Mouse (Mus musculus) liver, embryonic 12.5 days (tissue): ENCODE results near the gene Gfi1b. TPM values are rescaled to one million over a fixed set of nuclear protein-coding genes. Genes with fewer than 3 reads are reported as not detected.

ENCODE experiments used
- ATAC-seq: fragments of 200-750 bp; cut with Nextera tagmentation; 2 replicates; pipeline ENCODE4 v1.8.0; 2017; ENCODE audit warnings: moderate number of reproducible peaks, mild to moderate bottlenecking, moderate library complexity
- H3K27ac ChIP-seq: fragments of 300-500 bp; sonication (generic); 2 replicates; pipeline ENCODE4 v1.5.1; 2016; ENCODE audit warnings: mild to moderate bottlenecking
- H3K27me3 ChIP-seq: fragments of 300-500 bp; sonication (generic); replicated peaks from 2 replicates; pipeline ENCODE4 v1.6.1; 2016; ENCODE audit warnings: mild to moderate bottlenecking, moderate library complexity
- H3K36me3 ChIP-seq: fragments of 300-500 bp; sonication (generic); 2 replicates; pipeline ENCODE4 v1.6.1; 2016; ENCODE audit warnings: mild to moderate bottlenecking, moderate library complexity
- H3K4me1 ChIP-seq: fragments of 300-500 bp; sonication (generic); 2 replicates; pipeline ENCODE4 v1.6.1; 2016
- H3K4me2 ChIP-seq: fragments of 300-500 bp; sonication (generic); 2 replicates; pipeline ENCODE4 v1.6.1; 2016; ENCODE audit warnings: mild to moderate bottlenecking, moderate library complexity
- H3K4me3 ChIP-seq: fragments of 300-500 bp; sonication (generic); 2 replicates; pipeline ENCODE4 v1.5.1; 2016; ENCODE audit warnings: mild to moderate bottlenecking, moderate library complexity
- H3K9ac ChIP-seq: fragments of 300-500 bp; sonication (generic); 2 replicates; pipeline ENCODE4 v1.6.1; 2016; ENCODE audit warnings: mild to moderate bottlenecking, moderate library complexity
- H3K9me3 ChIP-seq: fragments of 300-500 bp; sonication (generic); replicated peaks from 2 replicates; pipeline ENCODE4 v1.6.1; 2016; ENCODE audit warnings: mild to moderate bottlenecking, moderate library complexity
- WGBS: fragments of 180-500 bp; shearing (Covaris S2); methylation state at CpG from one replicate; pipeline ENCODE4 v1.1.7; 2016; ENCODE audit not compliant: insufficient replicate concordance; 5-methylcytosine and 5-hydroxymethylcytosine counted together
- polyA plus RNA-seq: library from polyadenylated mRNA; unstranded; fragments of >200 nt; fragmentation: Nextera tagmentation; extraction: Ambion mirVana; gene quantifications from 2 replicates; pipeline ENCODE4 v1.2.1, GENCODE M21; 2016

The Gfi1b gene
- 117 and 121 TPM in 2 replicates for polyA plus RNA-seq

- peak within 1 kb of the TSS; percentile 78 for H3K4me3 ChIP-seq
- H3K4me1 ChIP-seq = peaks cover 52% of the 10 kb centered on the region
- peaks cover 7% of the 10 kb centered on the region; the same call in 1 of the 2 replicates for H3K27me3 ChIP-seq
- peak within 1 kb of the TSS; percentile 88 for H3K9ac ChIP-seq
- 1% methylated on average over 16 of the region's 16 CpGs for WGBS
- peak within 1 kb of the TSS; percentile 97 for H3K27ac ChIP-seq
- peaks cover 22% of the 10 kb centered on the region for H3K36me3 ChIP-seq
- H3K4me2 ChIP-seq = peak within 1 kb of the TSS; percentile 82
- ATAC-seq = peak; percentile 3; the same call in 1 of the 2 replicates
- no peaks in the 10 kb centered on the region for H3K9me3 ChIP-seq
Measured at GRCm38 (mm10) chr2:28621664-28622171, at the start of gene Gfi1b. Gfi1b (minus strand) TSS chr2:28621982.

- H3K4me3 ChIP-seq = no peak overlapping the region
- no peak for ATAC-seq
- H3K4me2 ChIP-seq = no peak overlapping the region
- no peaks in the 10 kb centered on the region for H3K9me3 ChIP-seq
- H3K36me3 ChIP-seq = peaks cover 94% of the 10 kb centered on the region
- no peaks in the 10 kb centered on the region for H3K4me1 ChIP-seq
- WGBS = 65% methylated on average over 2 of the region's 2 CpGs
- H3K27ac ChIP-seq = no peak overlapping the region
- no peak overlapping the region for H3K9ac ChIP-seq
- H3K27me3 ChIP-seq = no peaks in the 10 kb centered on the region
Measured at GRCm38 (mm10) chr2:28671438-28671837, 49.7 kb upstream of the Gfi1b start.

GRCm38 (mm10) chr2:28665818-28666217 is 44.0 kb upstream of the Gfi1b start:
- H3K36me3 ChIP-seq = peaks cover 91% of the 10 kb centered on the region
- no peaks in the 10 kb centered on the region for H3K9me3 ChIP-seq
- no peak overlapping the region for H3K9ac ChIP-seq
- H3K27me3 ChIP-seq = no peaks in the 10 kb centered on the region
- 73% methylated on average over 3 of the region's 3 CpGs for WGBS
- H3K4me3 ChIP-seq = no peak overlapping the region
- H3K4me1 ChIP-seq = peaks cover 11% of the 10 kb centered on the region
- ATAC-seq = no peak
- H3K4me2 ChIP-seq = no peak overlapping the region
- no peak overlapping the region for H3K27ac ChIP-seq

- Histone ChIP-seq H3K9me3 (no peaks in the 10 kb centered on the region), H3K4me1 (peaks cover 11% of the 10 kb centered on the region), H3K4me3 (no peak overlapping the region), H3K4me2 (no peak overlapping the region), H3K9ac (no peak overlapping the region), H3K27me3 (no peaks in the 10 kb centered on the region), H3K36me3 (peaks cover 93% of the 10 kb centered on the region), H3K27ac (no peak overlapping the region)
- ATAC-seq = peak; percentile 74
- 64% methylated on average over 3 of the region's 3 CpGs for WGBS
Measured at GRCm38 (mm10) chr2:28662891-28663290, 41.1 kb upstream of the Gfi1b start.

- peaks cover 61% of the 10 kb centered on the region for H3K36me3 ChIP-seq
Measured at GRCm38 (mm10) chr2:28656216-28656615, 34.4 kb upstream of the Gfi1b start.

GRCm38 (mm10) chr2:28654295-28654694 is 32.5 kb upstream of the Gfi1b start:
- H3K27me3 ChIP-seq = no peaks in the 10 kb centered on the region
- ATAC-seq = no peak
- no peaks in the 10 kb centered on the region for H3K9me3 ChIP-seq
- H3K4me1 ChIP-seq = no peaks in the 10 kb centered on the region
- H3K36me3 ChIP-seq = peaks cover 42% of the 10 kb centered on the region
- 38% methylated on average over 2 of the region's 2 CpGs for WGBS
- no peak overlapping the region for H3K27ac ChIP-seq
- no peak overlapping the region for H3K4me2 ChIP-seq
- no peak overlapping the region for H3K9ac ChIP-seq
- no peak overlapping the region for H3K4me3 ChIP-seq

More at GRCm38 (mm10) chr2:28656216-28656615, 34.4 kb upstream of the Gfi1b start:
- Histone ChIP-seq H3K27ac (no peak overlapping the region), H3K9me3 (no peaks in the 10 kb centered on the region), H3K27me3 (no peaks in the 10 kb centered on the region), H3K4me2 (no peak overlapping the region), H3K4me1 (no peaks in the 10 kb centered on the region), H3K4me3 (no peak overlapping the region), H3K9ac (no peak overlapping the region)
- WGBS = 72% methylated on average over 8 of the region's 8 CpGs
- no peak for ATAC-seq

GRCm38 (mm10) chr2:28653351-28653750 is 31.6 kb upstream of the Gfi1b start:
- Histone ChIP-seq H3K4me1 (peaks cover 9% of the 10 kb centered on the region; the same call in 1 of the 2 replicates), H3K9ac (no peak overlapping the region), H3K27me3 (no peaks in the 10 kb centered on the region), H3K9me3 (no peaks in the 10 kb centered on the region), H3K36me3 (peaks cover 32% of the 10 kb centered on the region), H3K4me3 (no peak overlapping the region), H3K4me2 (no peak overlapping the region), H3K27ac (no peak overlapping the region)
- ATAC-seq = no peak
- WGBS = 79% methylated on average over 7 of the region's 7 CpGs

GRCm38 (mm10) chr2:28650526-28650925 is 28.7 kb upstream of the Gfi1b start:
- Histone ChIP-seq H3K4me1 (peaks cover 21% of the 10 kb centered on the region), H3K4me2 (no peak overlapping the region), H3K27me3 (no peaks in the 10 kb centered on the region), H3K4me3 (no peak overlapping the region), H3K9me3 (no peaks in the 10 kb centered on the region), H3K36me3 (peaks cover 8% of the 10 kb centered on the region), H3K9ac (no peak overlapping the region), H3K27ac (no peak overlapping the region)
- ATAC-seq = no peak

- H3K4me2 ChIP-seq = no peak overlapping the region
- H3K27me3 ChIP-seq = no peaks in the 10 kb centered on the region
- no peaks in the 10 kb centered on the region for H3K36me3 ChIP-seq
- ATAC-seq = no peak
- no peaks in the 10 kb centered on the region for H3K9me3 ChIP-seq
- H3K9ac ChIP-seq = no peak overlapping the region
- H3K4me3 ChIP-seq = no peak overlapping the region
- WGBS = 83% methylated on average over 3 of the region's 3 CpGs
- H3K4me1 ChIP-seq = peaks cover 63% of the 10 kb centered on the region
- H3K27ac ChIP-seq = no peak overlapping the region
Measured at GRCm38 (mm10) chr2:28643081-28643480, 21.3 kb upstream of the Gfi1b start.

GRCm38 (mm10) chr2:28641435-28641941 is 19.7 kb upstream of the Gfi1b start:
- Histone ChIP-seq H3K4me1 (peaks cover 63% of the 10 kb centered on the region), H3K27me3 (0 out of 2 replicates have a peak, but pooled peaks cover 5% of the 10 kb centered on the region), H3K4me3 (peak overlapping the region; percentile 100), H3K36me3 (no peaks in the 10 kb centered on the region), H3K9me3 (no peaks in the 10 kb centered on the region), H3K4me2 (peak overlapping the region; percentile 91), H3K27ac (peak overlapping the region; percentile 90), H3K9ac (peak overlapping the region; percentile 93)
- peak; percentile 43 for ATAC-seq
- whole genome bisulfite sequencing = under 1% methylated on average over 42 of the region's 43 CpGs

- Histone ChIP-seq H3K4me1 (peaks cover 55% of the 10 kb centered on the region), H3K27me3 (0 out of 2 replicates have a peak, but pooled peaks cover 5% of the 10 kb centered on the region), H3K9ac (peak within 1 kb of the TSS; percentile 93), H3K4me3 (peak within 1 kb of the TSS; percentile 100), H3K4me2 (peak within 1 kb of the TSS; percentile 91), H3K9me3 (no peaks in the 10 kb centered on the region), H3K27ac (peak within 1 kb of the TSS; percentile 90), H3K36me3 (no peaks in the 10 kb centered on the region)
- peak; percentile 93 for ATAC-seq
- 2% methylated on average over 40 of the region's 47 CpGs for WGBS
Measured at GRCm38 (mm10) chr2:28640461-28641424, 19.0 kb upstream of the Gfi1b start, which contains the start of gene Tsc1. Tsc1 (plus strand) TSS chr2:28641228.

- Histone ChIP-seq H3K27ac (peak overlapping the region; percentile 90), H3K36me3 (no peaks in the 10 kb centered on the region), H3K4me1 (peaks cover 46% of the 10 kb centered on the region), H3K9ac (0 out of 2 replicates have a peak overlapping the region, but pooled peaks have one; percentile 93), H3K4me2 (peak overlapping the region; percentile 91), H3K9me3 (no peaks in the 10 kb centered on the region), H3K4me3 (no peak overlapping the region), H3K27me3 (0 out of 2 replicates have a peak, but pooled peaks cover 5% of the 10 kb centered on the region)
- no peak for ATAC-seq
- 56% methylated on average over 7 of the region's 7 CpGs for WGBS
Measured at GRCm38 (mm10) chr2:28639794-28640193, 18.0 kb upstream of the Gfi1b start.
